Mouse (Mus musculus): ENCODE measurements at regions not wholly inside any gene's neighbourhood (a gene's known extent, or its start where the extent isn't known, plus 50 kb on each side); places are given as distances from the start of the nearest gene placed in this dataset.

- Histone ChIP-seq H3K36me3 (ENCODE audit: control insufficient read depth, insufficient read depth, low read length) (no peaks in the 10 kb centered on the region), H3K27ac (ENCODE audit: low read depth) (no peak overlapping the region), H3K9me3 (ENCODE audit: control insufficient read depth, low read length) (no peaks in the 10 kb centered on the region), H3K4me2 (ENCODE audit: low read length) (no peak overlapping the region), H3K9ac (ENCODE audit: low read length) (no peak overlapping the region), H3K27me3 (replicated peaks; ENCODE audit: control insufficient read depth, insufficient read depth, low read length) (no peaks in the 10 kb centered on the region), H3K4me3 (ENCODE audit: low read depth, low read length) (no peak overlapping the region), H3K4me1 (replicated peaks; ENCODE audit: control insufficient read depth, insufficient read depth, low read length) (peaks cover 4% of the 10 kb centered on the region)
- DNase-seq (ENCODE audit: low spot score) (no peak), ATAC-seq (replicated peaks; ENCODE audit: low FRiP score, low TSS enrichment, low read depth) (no peak)
- WGBS, result 73% methylated on average over 4 of the region's 4 CpGs
Measured at GRCm38 (mm10) chr12:58557261-58557660, 288.2 kb upstream of the Clec14a start.

GRCm38 (mm10) chr12:58556741-58557140 lies 287.7 kb upstream of the Clec14a start:
- no peak for DNase-seq (ENCODE audit: low spot score)
- H3K4me2 ChIP-seq (ENCODE audit: low read length), result no peak overlapping the region
- no peaks in the 10 kb centered on the region for H3K36me3 ChIP-seq (ENCODE audit: control insufficient read depth, insufficient read depth, low read length)
- ATAC-seq (replicated peaks; ENCODE audit: low FRiP score, low TSS enrichment, low read depth), result no peak
- H3K4me3 ChIP-seq (ENCODE audit: low read depth, low read length), result no peak overlapping the region
- peaks cover 4% of the 10 kb centered on the region for H3K4me1 ChIP-seq (replicated peaks; ENCODE audit: control insufficient read depth, insufficient read depth, low read length)
- no peak overlapping the region for H3K27ac ChIP-seq (ENCODE audit: low read depth)
- no peak overlapping the region for H3K9ac ChIP-seq (ENCODE audit: low read length)
- no peaks in the 10 kb centered on the region for H3K27me3 ChIP-seq (replicated peaks; ENCODE audit: control insufficient read depth, insufficient read depth, low read length)
- 58% methylated on average over 4 of the region's 4 CpGs for WGBS
- no peaks in the 10 kb centered on the region for H3K9me3 ChIP-seq (ENCODE audit: control insufficient read depth, low read length)

- Histone ChIP-seq H3K4me2 (ENCODE audit: low read length) (no peak overlapping the region), H3K9me3 (ENCODE audit: control insufficient read depth, low read length) (no peaks in the 10 kb centered on the region), H3K27me3 (replicated peaks; ENCODE audit: control insufficient read depth, insufficient read depth, low read length) (no peaks in the 10 kb centered on the region), H3K36me3 (ENCODE audit: control insufficient read depth, insufficient read depth, low read length) (no peaks in the 10 kb centered on the region), H3K4me1 (replicated peaks; ENCODE audit: control insufficient read depth, insufficient read depth, low read length) (peaks cover 4% of the 10 kb centered on the region), H3K27ac (ENCODE audit: low read depth) (no peak overlapping the region), H3K9ac (ENCODE audit: low read length) (no peak overlapping the region), H3K4me3 (ENCODE audit: low read depth, low read length) (no peak overlapping the region)
- no peak for ATAC-seq (replicated peaks; ENCODE audit: low FRiP score, low TSS enrichment, low read depth)
- WGBS, result 76% methylated on average over 1 of the region's 1 CpGs
- DNase-seq (ENCODE audit: low spot score), result no peak
Measured at GRCm38 (mm10) chr12:58556060-58556459, 287.0 kb upstream of the Clec14a start.

GRCm38 (mm10) chr12:58550859-58551761 lies 282.0 kb upstream of the Clec14a start:
- DNase-seq (ENCODE audit: low spot score), result no peak
- H3K9ac ChIP-seq (ENCODE audit: low read length), result no peak overlapping the region
- no peak overlapping the region for H3K4me2 ChIP-seq (ENCODE audit: low read length)
- no peaks in the 10 kb centered on the region for H3K9me3 ChIP-seq (ENCODE audit: control insufficient read depth, low read length)
- H3K27ac ChIP-seq (ENCODE audit: low read depth), result no peak overlapping the region
- 43% methylated on average over 9 of the region's 9 CpGs for WGBS
- no peaks in the 10 kb centered on the region for H3K36me3 ChIP-seq (ENCODE audit: control insufficient read depth, insufficient read depth, low read length)
- H3K4me1 ChIP-seq (replicated peaks; ENCODE audit: control insufficient read depth, insufficient read depth, low read length), result no peaks in the 10 kb centered on the region; the same call in 1 of the 2 replicates
- ATAC-seq (replicated peaks; ENCODE audit: low FRiP score, low TSS enrichment, low read depth), result no peak
- no peaks in the 10 kb centered on the region for H3K27me3 ChIP-seq (replicated peaks; ENCODE audit: control insufficient read depth, insufficient read depth, low read length)
- H3K4me3 ChIP-seq (ENCODE audit: low read depth, low read length), result no peak overlapping the region

- Histone ChIP-seq H3K27me3 (replicated peaks; ENCODE audit: control insufficient read depth, insufficient read depth, low read length) (no peaks in the 10 kb centered on the region), H3K27ac (ENCODE audit: low read depth) (no peak overlapping the region)
Measured at GRCm38 (mm10) chr12:58545832-58546538, 276.9 kb upstream of the Clec14a start.

GRCm38 (mm10) chr12:58544862-58545261 lies 275.8 kb upstream of the Clec14a start:
- Histone ChIP-seq H3K27ac (ENCODE audit: low read depth) (no peak overlapping the region), H3K4me2 (ENCODE audit: low read length) (no peak overlapping the region), H3K9ac (ENCODE audit: low read length) (no peak overlapping the region), H3K4me1 (replicated peaks; ENCODE audit: control insufficient read depth, insufficient read depth, low read length) (no peaks in the 10 kb centered on the region), H3K27me3 (replicated peaks; ENCODE audit: control insufficient read depth, insufficient read depth, low read length) (no peaks in the 10 kb centered on the region), H3K4me3 (ENCODE audit: low read depth, low read length) (no peak overlapping the region), H3K36me3 (ENCODE audit: control insufficient read depth, insufficient read depth, low read length) (no peaks in the 10 kb centered on the region), H3K9me3 (ENCODE audit: control insufficient read depth, low read length) (no peaks in the 10 kb centered on the region)
- DNase-seq (ENCODE audit: low spot score) (no peak), ATAC-seq (replicated peaks; ENCODE audit: low FRiP score, low TSS enrichment, low read depth) (no peak)
- WGBS, result 80% methylated on average over 4 of the region's 4 CpGs

More at GRCm38 (mm10) chr12:58545832-58546538, 276.9 kb upstream of the Clec14a start:
- Histone ChIP-seq H3K4me3 (ENCODE audit: low read depth, low read length) (no peak overlapping the region), H3K4me1 (replicated peaks; ENCODE audit: control insufficient read depth, insufficient read depth, low read length) (no peaks in the 10 kb centered on the region), H3K9ac (ENCODE audit: low read length) (no peak overlapping the region), H3K4me2 (ENCODE audit: low read length) (no peak overlapping the region), H3K36me3 (ENCODE audit: control insufficient read depth, insufficient read depth, low read length) (no peaks in the 10 kb centered on the region), H3K9me3 (ENCODE audit: control insufficient read depth, low read length) (no peaks in the 10 kb centered on the region)
- 78% methylated on average over 4 of the region's 4 CpGs for WGBS
- ATAC-seq (replicated peaks; ENCODE audit: low FRiP score, low TSS enrichment, low read depth) (no peak), DNase-seq (ENCODE audit: low spot score) (no peak)

GRCm38 (mm10) chr12:58538305-58538719 lies 269.2 kb upstream of the Clec14a start:
- 0 out of 2 replicates have a peak overlapping the region, but pooled peaks have one; percentile 5 for H3K27ac ChIP-seq (ENCODE audit: low read depth)
- H3K4me3 ChIP-seq (ENCODE audit: low read depth, low read length), result no peak overlapping the region
- H3K27me3 ChIP-seq (replicated peaks; ENCODE audit: control insufficient read depth, insufficient read depth, low read length), result no peaks in the 10 kb centered on the region
- no peaks in the 10 kb centered on the region for H3K36me3 ChIP-seq (ENCODE audit: control insufficient read depth, insufficient read depth, low read length)
- 42% methylated on average over 5 of the region's 5 CpGs for WGBS
- no peak for ATAC-seq (replicated peaks; ENCODE audit: low FRiP score, low TSS enrichment, low read depth)
- DNase-seq (ENCODE audit: low spot score), result no peak
- H3K4me2 ChIP-seq (ENCODE audit: low read length), result no peak overlapping the region
- no peaks in the 10 kb centered on the region for H3K4me1 ChIP-seq (replicated peaks; ENCODE audit: control insufficient read depth, insufficient read depth, low read length)
- H3K9ac ChIP-seq (ENCODE audit: low read length), result no peak overlapping the region
- no peaks in the 10 kb centered on the region for H3K9me3 ChIP-seq (ENCODE audit: control insufficient read depth, low read length)

GRCm38 (mm10) chr12:58537833-58538232 lies 268.7 kb upstream of the Clec14a start:
- DNase-seq (ENCODE audit: low spot score), result no peak
- Histone ChIP-seq H3K4me2 (ENCODE audit: low read length) (no peak overlapping the region), H3K4me1 (replicated peaks; ENCODE audit: control insufficient read depth, insufficient read depth, low read length) (no peaks in the 10 kb centered on the region), H3K4me3 (ENCODE audit: low read depth, low read length) (no peak overlapping the region), H3K9me3 (ENCODE audit: control insufficient read depth, low read length) (no peaks in the 10 kb centered on the region), H3K36me3 (ENCODE audit: control insufficient read depth, insufficient read depth, low read length) (no peaks in the 10 kb centered on the region), H3K9ac (ENCODE audit: low read length) (no peak overlapping the region), H3K27me3 (replicated peaks; ENCODE audit: control insufficient read depth, insufficient read depth, low read length) (no peaks in the 10 kb centered on the region), H3K27ac (ENCODE audit: low read depth) (0 out of 2 replicates have a peak overlapping the region, but pooled peaks have one; percentile 5)
- 62% methylated on average over 7 of the region's 8 CpGs for WGBS
- ATAC-seq (replicated peaks; ENCODE audit: low FRiP score, low TSS enrichment, low read depth), result no peak
